Mouse (Mus musculus) activated CD4-positive, CD25-positive, alpha-beta regulatory T cell, adult 4 months (primary cell): Measurements from ENCODE around the gene Bora. TPM values are rescaled to one million over a fixed set of nuclear protein-coding genes. Genes with fewer than 3 reads are reported as not detected.
"Not testable (repeated sequence)": the region's sequence is repeated elsewhere in the genome, so short reads cannot be mapped to it uniquely, and the experiment has no call there.

Experiments used
- ATAC-seq: one replicate; pipeline ENCODE4 v1.8.0; 2017
- polyA plus RNA-seq, 2 experiments: library from polyadenylated mRNA; unstranded; fragments of 100-300 nt; shearing (Covaris generic); gene quantifications; one replicate each; pipeline ENCODE4 v1.2.1; 2017

The Bora gene
- polyA plus RNA-seq, result 10 to 100 TPM; 27.4 to 31.0 TPM

DNA sequence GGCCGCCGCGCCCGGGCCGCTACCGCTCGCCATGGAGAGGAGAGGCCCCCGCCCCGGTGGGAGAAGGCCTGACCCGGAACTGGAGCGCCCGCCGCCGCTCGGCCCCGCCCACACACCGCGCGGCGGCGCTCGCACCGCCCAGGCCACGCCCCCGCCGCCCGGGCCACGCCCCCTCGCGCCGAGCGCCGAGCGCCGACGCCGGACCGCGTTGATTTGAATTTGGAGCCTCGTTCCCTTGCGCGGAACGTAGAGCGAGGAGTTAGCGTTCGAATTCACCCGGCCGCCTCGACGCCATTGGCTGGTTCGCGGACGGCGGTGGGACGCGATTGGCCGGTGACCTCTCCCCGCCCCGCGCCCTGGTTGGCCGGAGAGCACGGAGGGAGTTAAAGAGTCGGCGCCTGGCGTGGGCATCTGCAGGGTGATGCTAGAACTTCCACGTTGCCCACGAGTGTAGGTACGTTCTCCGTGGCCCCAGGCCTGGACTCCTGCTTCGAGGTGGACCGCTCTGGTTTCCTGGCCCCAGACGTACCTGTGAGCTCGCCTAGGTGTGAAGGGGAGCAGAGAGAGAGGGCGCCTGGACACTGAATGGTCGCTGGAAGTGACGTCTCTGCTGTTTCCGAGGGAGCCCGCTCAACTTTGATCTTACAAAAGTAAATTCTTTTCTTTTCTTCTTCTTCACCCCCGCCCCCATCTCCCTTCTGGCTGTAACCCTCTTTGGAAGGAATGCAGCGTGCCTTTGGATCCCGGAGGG, at the start of gene Bora, which contains the start of gene Mzt1:
Gene Bora (plus strand): TSS at position 192 of the 751 bp plus-strand sequence.
Gene Mzt1 (minus strand): TSS at position 104 of the 751 bp plus-strand sequence.
- peak; percentile 82 for ATAC-seq

DNA sequence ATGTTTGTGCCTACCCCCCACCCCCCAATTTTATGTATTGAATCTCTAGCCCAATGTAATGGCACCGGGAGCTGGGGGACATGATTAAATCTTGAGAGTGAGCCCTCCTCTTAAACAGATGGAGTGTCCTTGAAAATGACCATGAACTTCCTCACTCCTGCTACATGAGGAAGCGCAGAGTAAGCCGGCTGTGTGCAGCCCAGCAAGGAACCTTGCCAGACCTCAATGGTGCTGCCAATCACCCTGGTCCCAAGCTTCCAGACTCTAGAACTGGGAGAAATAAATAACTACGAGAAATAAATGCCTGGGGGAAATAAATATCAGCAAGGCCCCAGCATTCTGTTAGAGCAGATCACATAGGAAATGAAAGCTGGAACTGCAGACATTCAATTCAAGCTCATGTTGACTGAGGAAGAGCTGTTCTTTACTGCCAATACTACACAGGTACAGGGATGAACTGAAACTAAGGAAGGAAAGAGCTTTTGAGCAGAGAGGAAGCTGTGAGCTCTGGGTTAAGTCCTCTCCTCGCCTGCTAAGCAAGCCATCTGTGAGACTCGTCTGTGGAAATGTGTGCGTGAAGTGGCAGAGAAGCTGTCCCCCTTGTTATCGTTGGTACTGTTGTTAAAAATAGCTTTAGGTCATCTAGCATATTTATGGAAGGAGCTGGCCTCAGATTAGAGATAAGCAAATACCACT, 35.6 kb upstream of the Bora start:
- no peak for ATAC-seq

DNA sequence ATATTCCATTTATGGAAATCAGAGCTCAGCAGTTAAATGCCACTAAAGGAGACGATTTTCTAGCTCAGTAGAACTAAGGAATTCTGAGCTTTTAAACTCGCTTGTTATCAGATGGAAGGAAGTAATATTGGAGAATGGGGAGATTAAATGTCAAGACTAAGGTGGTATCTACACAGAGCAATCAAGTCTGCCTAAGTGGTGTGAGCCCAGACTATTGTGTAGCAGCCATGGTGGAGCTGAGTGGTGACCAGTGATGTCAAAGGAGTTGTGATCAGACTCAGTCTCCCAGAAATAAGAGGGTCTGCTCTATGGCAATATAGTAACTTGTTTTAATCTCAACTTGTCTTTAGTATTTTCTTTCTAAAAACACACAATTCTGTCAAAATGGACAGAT, 35.1 kb upstream of the Bora start:
- no peak for ATAC-seq

DNA sequence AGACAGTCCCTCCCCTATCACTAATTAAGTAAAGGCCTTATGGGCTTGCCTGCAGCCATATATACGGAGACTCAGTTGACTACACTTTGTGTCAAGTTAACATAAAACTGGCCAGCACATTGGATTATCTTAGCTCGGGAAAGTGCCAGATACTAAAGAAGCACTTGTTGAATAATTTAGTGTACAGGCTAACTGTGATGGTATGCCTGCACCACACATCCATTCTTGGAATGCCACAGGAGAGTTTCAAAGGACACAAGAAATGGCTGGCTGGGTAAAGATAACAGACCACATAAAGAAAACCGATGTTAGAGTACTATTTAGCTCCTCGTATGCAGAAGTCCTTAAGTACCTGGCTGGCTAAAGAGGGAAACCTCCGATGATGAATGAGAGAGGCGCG, 27.3 kb upstream of the Bora start:
- ATAC-seq, result no peak

DNA sequence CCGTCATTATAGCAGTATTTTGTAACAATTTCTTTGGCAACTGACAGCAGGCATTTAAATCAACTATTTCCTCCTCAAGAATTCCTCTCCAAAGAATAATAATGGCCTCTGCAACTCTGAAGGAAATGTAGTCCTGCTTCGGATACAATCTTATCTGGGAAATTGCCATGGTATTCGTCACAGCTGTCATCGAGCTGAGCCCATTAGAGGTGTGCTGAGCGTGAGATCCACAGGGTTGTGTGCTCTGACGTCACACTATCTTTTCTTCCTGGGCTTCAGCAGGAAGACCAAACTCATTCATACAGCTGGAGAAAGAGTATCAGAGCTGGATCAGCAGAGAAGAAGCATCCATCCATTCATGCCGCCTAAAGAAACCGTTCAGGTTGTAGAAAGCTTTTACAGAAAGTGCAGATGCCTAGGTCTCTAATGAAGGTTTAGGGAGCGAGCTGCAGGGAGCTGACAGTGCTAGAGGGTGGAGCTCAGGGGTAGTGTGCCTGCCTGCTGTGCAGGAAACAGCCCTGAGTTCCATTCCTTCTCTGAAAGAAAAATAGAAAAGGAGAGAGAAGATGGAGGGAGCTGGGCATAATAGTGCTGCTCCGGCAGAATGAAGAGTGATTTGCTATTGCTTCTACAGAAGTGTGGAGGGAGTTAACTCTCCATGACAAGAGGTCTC, 26.8 kb upstream of the Bora start:
- ATAC-seq, result no peak

DNA sequence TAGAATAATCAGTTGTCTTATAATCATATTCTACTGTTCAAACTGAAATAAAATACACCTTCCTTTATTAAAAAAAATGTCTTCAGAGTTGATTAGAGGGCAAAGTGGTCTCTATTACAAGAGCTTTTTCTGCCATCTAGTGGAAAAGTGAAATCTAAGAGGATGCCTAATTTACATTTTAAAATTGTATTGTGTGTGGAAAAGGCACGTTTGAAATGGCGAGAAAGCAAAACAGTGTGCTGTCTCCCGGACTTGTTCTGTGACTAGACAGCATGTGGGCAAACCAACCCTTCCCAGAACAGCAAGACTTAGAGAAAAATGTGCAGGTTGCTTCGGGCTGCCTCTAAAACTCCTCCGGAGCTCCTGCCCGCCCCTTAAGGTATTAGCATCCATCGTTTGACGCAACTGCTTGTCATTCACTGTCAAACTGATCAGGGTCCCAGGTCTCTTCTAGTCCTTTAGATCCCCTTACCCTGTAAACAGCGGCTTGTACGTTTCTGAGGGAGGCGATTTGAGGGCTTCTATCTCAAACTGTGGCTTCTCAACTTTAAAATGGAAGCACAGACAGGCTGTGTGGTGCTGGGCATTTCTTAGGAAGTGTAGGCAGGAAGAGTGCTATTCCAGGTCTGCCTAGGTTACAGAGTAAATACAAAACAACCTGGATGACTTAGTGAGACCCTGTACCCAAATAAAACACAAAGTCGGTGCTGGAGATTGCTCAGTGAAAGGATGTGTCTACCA, 23.5 kb upstream of the Bora start:
- ATAC-seq, result no peak

DNA sequence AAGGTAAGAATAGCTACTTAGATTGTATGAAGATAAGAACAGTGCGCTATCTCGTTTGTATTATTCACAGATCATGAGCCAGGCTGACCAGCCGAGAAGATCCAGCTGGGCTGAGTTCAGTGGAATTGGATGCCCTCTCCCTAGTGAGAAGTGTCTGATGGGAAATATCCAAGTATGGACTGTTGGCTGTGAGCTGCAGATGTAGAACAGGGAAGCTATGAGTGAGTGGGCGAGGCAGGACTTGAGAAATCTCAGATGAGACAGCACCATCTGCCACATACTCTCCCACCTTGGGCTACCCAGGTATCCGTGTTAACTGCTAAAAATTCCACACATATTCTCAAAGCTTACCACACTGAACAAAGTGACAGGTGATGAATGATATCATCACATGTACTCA, 16.0 kb upstream of the Bora start:
- no peak for ATAC-seq

DNA sequence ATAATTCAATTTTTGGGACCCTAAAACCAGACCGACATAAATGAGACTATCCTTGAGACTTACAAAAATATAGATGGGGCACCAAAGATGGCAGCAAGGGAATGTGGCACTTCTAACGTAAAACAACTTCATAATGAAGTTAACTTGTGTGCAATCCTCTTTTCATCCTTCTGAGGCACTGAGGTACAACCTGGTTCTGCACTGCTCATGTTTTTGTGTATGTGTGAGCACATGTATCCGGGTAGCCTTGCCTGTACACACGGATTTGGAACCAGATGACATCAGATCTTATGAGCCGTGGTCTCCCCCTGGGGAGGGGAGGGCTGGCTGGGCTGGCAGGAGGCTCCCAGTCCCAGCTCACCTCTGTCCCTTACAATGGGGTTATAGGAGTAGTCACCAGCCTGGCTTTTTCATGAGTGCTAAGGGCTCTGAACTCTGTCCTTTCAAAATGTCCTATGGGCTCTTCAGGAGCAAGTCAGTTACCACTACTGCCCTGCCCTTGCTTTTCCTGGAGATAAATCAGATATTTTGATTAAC, 14.6 kb upstream of the Bora start:
- ATAC-seq, result no peak

DNA sequence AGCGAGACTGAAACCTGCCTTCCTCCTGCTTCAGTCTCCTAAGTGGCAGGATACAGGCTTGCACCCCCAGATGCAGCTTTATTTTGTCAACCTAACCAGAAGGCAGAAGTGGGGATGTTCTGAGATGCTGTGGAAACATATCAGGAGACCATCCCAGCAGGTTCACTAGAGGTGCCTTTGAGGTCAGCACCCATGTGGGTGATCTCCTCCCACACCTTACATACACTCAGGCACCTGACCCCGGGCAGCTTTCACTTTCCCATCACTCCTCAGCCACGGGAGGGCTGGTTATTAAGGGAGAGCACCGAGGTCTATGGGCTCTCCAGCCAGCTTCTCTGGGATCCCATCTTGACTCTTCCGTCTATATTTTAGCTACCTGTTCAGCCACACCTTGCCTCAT, 13.4 kb upstream of the Bora start:
- peak; percentile 53 for ATAC-seq

DNA sequence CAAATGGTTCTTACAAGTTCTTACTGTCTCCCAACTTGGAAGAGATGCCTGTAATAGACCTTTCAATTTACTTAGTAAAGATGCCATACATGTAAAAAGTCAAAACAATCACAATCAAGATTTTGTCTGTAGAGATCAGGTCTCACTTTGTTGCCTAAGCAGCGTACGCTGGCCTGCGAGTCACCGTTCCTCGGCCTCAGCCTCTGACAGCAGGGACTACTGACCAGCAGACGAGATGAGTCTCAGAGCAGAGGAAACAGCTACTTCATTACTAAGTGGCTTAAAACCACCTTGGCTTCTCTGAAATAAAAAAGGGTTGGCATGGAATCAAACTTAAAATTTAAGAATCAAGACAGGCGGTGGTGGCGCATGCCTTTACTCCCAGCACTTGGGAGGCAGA, 11.2 kb upstream of the Bora start:
- ATAC-seq, result not testable (repeated sequence)

DNA sequence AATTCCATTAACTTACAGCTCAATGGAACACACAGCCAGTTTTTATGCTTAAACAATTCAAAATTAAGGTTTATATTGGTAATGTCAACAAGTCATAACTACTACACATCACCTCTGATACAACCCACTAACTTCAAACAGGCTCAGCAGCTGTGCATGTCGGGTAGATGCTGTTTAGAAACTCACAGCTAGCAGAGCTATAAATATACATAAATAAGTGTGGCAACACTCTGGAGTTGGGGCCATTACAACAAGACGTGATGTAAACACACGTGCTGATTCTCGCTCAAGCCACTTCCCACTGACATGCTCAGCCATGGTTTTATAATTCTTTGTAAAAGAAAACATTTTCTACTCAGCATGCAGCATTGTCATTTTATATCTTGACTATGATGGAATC, 10.0 kb upstream of the Bora start:
- no peak for ATAC-seq

DNA sequence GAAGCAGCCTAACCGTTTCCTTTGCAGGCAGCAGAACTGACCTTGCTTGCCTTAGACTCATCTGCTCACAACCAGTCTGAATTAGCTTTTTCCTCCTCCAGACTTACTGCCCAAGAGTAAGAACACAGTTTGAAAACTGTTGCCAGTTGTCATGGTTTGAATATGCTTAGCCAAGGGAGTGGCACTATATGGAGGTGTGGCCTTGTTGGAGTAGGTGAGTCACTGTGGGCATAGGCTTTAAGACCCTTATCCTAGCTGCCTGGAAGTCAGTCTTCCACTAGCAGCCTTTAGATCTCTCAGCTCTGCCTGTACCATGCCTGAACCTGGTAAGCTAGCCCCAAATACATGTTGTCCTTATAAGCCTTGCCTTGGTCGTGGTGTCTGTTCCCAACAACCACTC, 8.3 kb upstream of the Bora start:
- ATAC-seq, result no peak

DNA sequence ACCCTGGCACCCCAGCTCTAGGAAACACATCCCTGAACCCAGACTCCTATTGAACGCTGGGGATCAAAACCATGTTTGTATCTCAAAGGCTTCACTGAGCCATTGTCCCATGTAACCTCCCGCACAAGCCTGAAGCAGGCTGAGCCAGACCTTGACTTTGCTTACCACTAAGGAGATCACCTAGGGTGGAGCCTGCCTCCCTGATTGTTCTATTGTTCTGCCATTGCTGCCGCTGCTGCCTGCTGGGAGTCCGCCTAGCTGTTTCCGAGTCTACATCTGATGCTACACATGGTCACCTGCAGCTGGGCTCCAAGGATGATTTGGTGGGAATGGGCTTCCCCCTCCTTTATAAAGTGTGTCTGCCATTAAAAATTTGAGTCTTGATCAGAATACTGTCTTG, 6.7 kb upstream of the Bora start:
- ATAC-seq, result not testable (repeated sequence)

DNA sequence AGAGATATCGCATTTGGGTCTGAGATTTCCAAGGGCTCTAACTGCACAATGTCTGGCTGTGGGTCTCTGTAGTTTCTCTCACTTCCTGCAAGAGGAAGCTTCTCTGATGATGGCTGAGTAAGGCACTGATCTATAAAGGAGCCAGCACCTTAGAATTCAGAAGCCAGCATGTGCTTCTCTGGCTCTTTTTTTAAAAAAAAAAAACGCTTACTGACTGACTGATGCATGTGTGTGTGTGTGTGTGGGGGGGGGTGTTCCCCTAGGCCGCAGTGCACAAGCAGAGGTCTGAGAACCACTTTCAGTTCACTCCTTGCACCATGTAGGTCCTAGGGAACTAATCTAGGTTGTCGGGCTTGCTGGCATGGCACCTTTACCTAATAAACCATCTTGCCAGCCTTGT, 4.6 kb upstream of the Bora start:
- no peak for ATAC-seq

DNA sequence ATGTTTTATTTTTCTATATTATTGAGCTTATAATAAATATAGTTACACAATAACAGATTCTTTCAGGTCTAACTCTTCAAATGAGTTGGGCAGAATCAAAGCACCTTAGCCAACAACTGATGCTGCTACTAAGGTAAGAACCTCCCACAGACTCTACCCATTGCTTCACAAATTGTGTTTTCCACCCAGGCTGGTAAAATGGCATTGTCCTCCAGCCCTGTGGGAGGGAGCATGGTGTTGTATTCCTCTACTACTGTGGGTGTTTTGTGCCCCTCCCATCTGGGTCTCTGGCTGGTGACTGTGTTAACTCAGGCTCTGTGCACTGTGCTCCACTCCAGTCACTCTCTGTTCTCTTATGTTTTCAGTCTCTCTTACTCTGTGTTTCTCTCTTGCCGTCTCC, 2.5 kb upstream of the Bora start:
- ATAC-seq, result no peak

DNA sequence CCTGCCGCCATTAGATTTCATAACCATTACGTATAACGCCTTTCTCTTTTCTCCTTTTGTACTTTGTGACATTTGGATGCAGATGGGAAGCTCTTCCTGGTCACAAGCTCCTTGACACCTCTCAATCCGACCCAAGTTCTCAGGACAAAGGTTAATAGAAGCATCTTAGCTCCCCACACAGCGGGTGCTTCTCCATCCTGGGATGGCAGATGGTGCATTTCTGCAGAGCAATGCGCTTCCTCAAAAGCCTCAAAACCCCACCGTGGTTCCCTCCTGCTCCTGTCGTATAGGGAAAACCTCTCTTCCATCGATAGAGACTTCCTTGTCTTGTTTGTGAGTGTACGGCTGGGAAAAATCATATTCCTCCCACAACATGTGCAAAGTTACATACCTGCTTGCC, 1.9 kb upstream of the Bora start:
- ATAC-seq, result no peak

DNA sequence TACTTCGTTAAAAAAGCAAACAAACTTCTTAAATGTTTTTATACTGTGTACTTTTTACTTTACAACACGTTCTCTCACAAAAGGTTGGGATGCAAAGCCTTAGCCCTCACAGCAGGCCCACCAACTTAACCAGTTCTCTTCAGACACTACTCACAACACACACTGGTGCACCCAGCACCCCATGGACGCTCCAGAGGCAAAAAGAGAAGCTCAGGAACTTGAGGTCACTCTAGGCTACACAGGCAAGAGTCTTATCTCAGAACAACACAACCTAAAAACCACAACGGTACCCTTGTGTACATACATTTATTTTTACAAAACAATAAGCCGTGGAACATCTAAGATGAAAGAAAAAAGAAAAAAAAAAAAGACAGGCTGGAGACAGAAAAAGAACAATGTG, 1.3 kb upstream of the Bora start:
- ATAC-seq, result no peak

DNA sequence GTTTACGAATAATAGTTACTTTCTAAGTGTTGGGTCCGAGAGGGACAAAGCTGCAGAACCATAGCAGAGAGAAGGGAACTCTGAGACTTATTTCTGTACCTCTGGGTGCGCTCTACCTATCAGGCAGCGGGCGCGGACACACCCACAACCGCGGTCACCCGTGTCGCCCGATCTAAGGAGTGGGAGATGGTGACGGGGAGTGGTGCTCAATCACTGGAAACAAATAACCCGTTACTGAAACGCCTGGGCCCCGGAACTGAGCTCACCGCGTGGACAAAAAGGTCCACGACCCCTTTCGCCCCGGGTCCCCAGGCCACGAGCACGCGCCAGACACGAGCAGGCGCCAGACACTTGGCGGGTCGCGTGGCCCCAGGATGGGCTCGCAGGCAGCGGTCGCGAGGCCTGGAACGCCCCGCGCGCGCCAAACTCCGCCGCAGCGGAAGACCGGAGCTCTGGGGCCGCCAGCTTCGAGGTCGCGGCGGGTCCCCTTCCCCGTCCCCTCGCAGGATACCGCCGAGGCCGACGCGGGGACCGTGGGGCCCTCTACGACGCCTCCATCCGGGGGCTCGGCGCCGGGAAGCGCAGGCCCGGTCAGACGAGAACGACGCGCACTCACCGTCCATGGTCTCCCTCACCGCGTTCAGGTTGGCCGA, 518 bp upstream of the Bora start:
- peak; percentile 25 for ATAC-seq

DNA sequence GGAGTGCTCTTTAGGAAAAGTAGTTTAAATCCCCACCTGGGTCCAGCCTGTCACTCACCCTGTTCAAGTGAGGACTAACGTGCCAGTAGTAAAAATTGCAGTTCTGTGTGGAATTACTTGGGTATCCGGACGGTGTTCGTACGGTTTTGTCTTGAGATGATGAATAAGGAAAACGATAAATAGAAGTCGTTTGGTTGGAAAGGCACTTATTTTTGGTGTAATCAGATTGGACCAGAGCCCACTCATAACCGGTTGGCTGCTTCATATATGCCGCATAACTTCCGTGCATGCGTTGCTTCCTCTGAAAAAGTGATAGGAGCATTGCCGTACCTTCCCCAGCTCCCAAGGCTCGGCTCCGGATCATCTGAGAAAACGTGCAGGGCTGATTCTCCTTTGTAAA, 760 bp downstream of the Bora start:
- ATAC-seq, result peak; percentile 13

DNA sequence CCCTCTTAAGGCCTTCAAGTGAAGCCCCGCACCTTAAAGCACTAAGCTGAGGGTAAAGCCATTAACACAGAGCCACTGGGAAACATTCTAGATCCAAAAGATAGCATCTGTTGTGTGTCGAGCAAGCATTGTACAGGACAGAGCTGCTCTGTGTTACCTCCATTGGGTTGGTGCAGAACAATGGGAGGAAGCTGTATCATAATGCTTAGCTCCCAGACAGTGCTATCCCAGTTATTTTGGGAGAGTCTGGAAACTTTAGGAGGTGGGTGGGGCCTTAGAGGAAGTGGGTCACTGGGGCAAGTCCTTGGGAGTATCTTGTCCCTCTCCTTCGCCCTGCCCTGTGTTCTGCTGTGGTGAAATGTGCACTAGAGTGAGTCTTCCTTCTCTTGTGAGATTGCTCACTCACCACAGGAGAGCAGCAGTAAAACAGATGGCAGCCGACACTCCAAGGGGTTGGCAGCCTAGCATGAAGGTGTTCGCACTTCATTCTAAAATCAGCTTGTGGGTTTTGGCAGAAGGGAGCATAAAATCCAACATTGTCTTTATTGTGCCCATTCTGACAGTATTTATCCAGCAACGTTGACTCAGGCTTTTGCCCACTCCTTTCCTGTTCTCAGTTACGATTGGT, 13.1 kb downstream of the Bora start:
- no peak for ATAC-seq

DNA sequence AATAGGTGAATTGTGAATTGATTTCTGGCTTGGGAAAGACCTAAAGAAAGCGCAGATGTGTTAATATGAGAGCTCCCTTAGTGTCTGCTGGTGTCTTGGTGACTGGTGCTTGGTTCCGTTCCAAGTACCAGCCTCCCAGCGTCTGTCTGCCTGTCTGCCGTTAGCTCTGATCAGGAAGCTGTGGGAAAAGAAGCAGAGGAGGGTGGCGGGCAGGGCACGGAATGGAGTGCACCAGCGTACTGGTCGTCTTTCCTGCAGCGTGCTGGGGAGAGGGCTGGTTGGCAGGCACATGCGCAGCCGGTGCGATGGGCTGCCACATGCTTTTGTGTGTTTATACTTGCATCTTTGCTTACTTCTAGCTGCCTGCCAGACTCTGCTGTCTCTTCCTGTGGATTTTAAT, 14.6 kb downstream of the Bora start:
- no peak for ATAC-seq

DNA sequence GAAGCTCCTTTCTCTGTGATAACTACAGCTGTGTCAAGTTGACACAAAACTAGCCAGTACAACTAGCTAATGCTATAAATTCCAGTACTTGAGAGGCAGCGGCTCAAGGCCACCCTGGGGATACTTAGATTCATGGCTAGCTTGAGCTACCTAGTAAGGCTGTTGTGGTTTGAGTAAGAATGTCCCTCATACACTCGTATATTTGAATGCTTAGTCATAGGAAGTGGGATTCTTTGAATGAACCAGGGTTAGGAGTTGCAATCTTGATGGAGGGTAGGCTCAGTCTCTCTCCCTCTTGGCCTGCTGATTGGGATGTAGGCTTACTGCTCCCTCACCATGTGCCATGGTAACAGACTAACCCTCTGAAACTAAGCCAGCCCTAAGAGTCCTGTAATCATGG, 17.1 kb downstream of the Bora start:
- ATAC-seq, result no peak
